Mouse (Mus musculus) midbrain, embryonic 10.5 days (tissue): ENCODE results near the gene Sergef. TPM values are rescaled to one million over a fixed set of nuclear protein-coding genes. Genes with fewer than 3 reads are reported as not detected.
"Not testable (repeated sequence)": the region's sequence is repeated elsewhere in the genome, so short reads cannot be mapped to it uniquely, and the experiment has no call there.

Source experiments
- DNase-seq: peaks from one replicate; pipeline ENCODE4 v3.0.0-alpha.2; 2017; ENCODE audit warnings: low spot score
- H3K27ac ChIP-seq: fragments of 300-500 bp; sonication (generic); replicated peaks from 2 replicates; pipeline ENCODE4 v1.5.1; 2016; ENCODE audit warnings: mild to moderate bottlenecking
- H3K27me3 ChIP-seq: fragments of 300-500 bp; sonication (generic); 2 replicates; pipeline ENCODE4 v1.6.1; 2016; ENCODE audit warnings: low read depth, mild to moderate bottlenecking; ENCODE audit not compliant: poor library complexity, severe bottlenecking
- H3K36me3 ChIP-seq: fragments of 300-500 bp; sonication (generic); 2 replicates; pipeline ENCODE4 v1.6.1; 2016; ENCODE audit warnings: mild to moderate bottlenecking, moderate library complexity
- H3K4me1 ChIP-seq: fragments of 300-500 bp; sonication (generic); 2 replicates; pipeline ENCODE4 v1.6.1; 2016
- H3K4me3 ChIP-seq: fragments of 300-500 bp; sonication (generic); 2 replicates; pipeline ENCODE4 v1.5.1; 2016; ENCODE audit warnings: mild to moderate bottlenecking, moderate library complexity
- H3K9me3 ChIP-seq: fragments of 300-500 bp; sonication (generic); replicated peaks from 2 replicates; pipeline ENCODE4 v1.6.1; 2016; ENCODE audit warnings: mild to moderate bottlenecking
- WGBS: fragments of 180-500 bp; shearing (Covaris S2); methylation state at CpG from one replicate; pipeline ENCODE4 v1.1.7; 2016; 5-methylcytosine and 5-hydroxymethylcytosine counted together
- polyA plus RNA-seq: library from polyadenylated mRNA; unstranded; fragments of >200 nt; fragmentation: Nextera tagmentation; extraction: Ambion mirVana; gene quantifications from 2 replicates; pipeline ENCODE4 v1.2.1, GENCODE M21; 2016

Gene Sergef
- polyA plus RNA-seq, result 17.6 and 19.6 TPM in 2 replicates

DNA sequence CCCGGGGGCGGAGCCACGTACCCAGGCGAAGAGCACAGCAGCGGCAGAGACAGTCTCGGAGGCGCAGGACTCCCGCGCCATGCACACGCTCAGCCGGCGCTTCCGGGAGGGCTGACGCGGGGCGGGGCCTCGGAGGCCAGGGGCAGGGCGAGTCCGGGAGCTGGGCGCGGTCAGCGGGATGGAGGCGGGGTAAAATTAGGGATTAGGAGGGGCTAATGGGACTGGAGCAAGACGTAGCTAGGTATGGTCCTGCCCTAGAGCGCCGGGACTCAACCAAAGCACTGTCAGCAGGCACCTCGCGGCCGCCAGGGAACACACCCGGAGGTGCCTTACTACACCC lies at the start of gene Sergef:
Sergef (minus strand) TSS at position 116 of the 340 bp plus-strand sequence.
- peak; percentile 91 for DNase-seq
- H3K36me3 ChIP-seq, result 0 out of 2 replicates have a peak, but pooled peaks cover 1% of the 10 kb centered on the region
- peak within 1 kb of the TSS; percentile 89 for H3K27ac ChIP-seq
- under 1% methylated on average over 30 of the region's 30 CpGs for WGBS
- H3K4me1 ChIP-seq, result peaks cover 25% of the 10 kb centered on the region
- H3K4me3 ChIP-seq, result peak within 1 kb of the TSS; percentile 82
- H3K27me3 ChIP-seq, result peaks cover 22% of the 10 kb centered on the region
- no peaks in the 10 kb centered on the region for H3K9me3 ChIP-seq

DNA sequence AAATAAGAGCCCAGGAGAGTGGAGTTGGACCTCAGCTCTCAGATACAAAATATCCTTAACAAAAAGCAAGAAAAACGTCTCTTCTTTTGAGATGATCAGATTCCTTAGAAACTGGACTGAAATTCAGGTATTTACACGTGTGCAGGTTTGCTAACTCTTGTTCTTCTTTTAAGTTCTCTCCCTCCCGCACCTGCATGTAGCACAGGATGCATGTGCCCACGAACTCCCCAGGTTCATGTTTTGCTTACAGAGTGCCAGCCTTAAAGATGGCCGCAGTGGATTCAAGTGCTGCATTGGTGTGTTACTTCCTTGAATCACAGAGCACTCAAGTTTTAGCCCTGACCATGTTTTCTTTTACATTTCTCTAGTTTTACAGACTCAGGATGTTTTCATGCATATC lies 47.2 kb upstream of the Sergef start:
- 88% methylated on average over 5 of the region's 5 CpGs for WGBS

DNA sequence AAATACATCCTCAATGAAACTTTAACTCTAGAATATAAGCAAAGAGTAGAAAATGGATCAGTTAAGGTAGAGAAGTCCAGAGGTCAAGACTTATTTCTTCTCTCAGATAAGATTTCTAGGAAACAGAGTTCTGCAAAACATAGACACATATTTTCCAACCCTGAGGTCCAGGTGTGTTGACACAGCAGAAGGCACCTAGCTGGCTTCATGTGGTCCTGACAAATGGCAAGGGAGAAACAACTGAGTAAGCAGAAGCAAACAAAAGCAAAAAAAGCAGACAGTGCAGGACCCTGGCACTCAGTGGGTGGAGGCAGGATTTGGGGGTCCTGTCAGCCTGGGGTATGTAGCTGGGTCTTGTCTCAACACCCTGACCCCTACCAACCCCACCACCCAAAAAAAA lies 41.1 kb upstream of the Sergef start:
- no peak for DNase-seq

More for the DNA sequence above, 47.2 kb upstream of the Sergef start:
- no peak overlapping the region for H3K4me3 ChIP-seq
- H3K36me3 ChIP-seq, result peaks cover 47% of the 10 kb centered on the region
- H3K27me3 ChIP-seq, result no peaks in the 10 kb centered on the region
- no peaks in the 10 kb centered on the region for H3K4me1 ChIP-seq
- no peak for DNase-seq
- no peaks in the 10 kb centered on the region for H3K9me3 ChIP-seq
- no peak overlapping the region for H3K27ac ChIP-seq

DNA sequence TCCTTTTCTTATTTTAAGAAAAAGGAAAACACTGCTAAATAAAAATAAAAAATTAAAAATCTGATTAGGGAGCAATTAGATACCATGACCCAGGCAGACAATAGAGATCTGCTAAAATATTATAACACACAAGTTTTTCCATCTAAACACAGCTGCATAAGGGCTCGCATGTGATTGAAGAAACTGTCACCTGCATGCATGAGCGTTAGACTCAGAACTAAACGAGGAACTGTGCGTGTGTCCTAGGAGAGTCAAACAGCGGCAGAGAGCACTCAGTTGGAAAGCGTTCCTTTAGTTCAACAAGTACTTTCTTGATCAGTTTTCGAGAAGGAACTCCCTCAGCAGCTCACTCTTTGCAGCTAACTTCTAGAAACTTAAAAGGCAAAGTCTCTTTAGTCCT lies 39.4 kb upstream of the Sergef start:
- H3K36me3 ChIP-seq, H3K4me3 ChIP-seq, H3K4me1 ChIP-seq, H3K27ac ChIP-seq, DNase-seq, H3K9me3 ChIP-seq, H3K27me3 ChIP-seq: not testable (repeated sequence)
- WGBS, result 90% methylated on average over 7 of the region's 7 CpGs

More for the DNA sequence above, 41.1 kb upstream of the Sergef start:
- no peaks in the 10 kb centered on the region for H3K27me3 ChIP-seq
- no peak overlapping the region for H3K4me3 ChIP-seq
- H3K4me1 ChIP-seq, result peaks cover 6% of the 10 kb centered on the region; the same call in 1 of the 2 replicates
- H3K36me3 ChIP-seq, result no peaks in the 10 kb centered on the region
- H3K9me3 ChIP-seq, result no peaks in the 10 kb centered on the region
- no peak overlapping the region for H3K27ac ChIP-seq

DNA sequence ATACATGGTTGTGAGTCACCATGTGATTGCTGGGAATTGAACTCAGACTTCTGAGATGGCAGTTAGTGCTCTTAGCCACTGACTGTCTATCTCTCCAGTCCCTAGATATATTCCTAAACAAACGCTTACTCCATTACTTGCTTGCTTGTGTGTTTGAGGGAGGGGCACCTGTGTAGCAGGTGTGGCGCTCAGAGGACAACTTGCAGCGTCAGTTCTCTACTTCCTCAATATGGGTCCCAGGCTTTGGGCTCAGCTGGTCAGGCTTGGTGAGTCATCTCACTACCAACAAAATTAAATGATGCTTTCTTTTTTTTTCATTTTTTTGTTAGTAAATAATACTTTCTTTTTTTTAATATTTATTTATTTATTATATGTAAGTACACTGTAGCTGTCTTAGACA lies 38.8 kb upstream of the Sergef start:
- 88% methylated on average over 3 of the region's 3 CpGs for WGBS
- peaks cover 6% of the 10 kb centered on the region; the same call in 1 of the 2 replicates for H3K4me1 ChIP-seq
- DNase-seq, result no peak
- H3K36me3 ChIP-seq, result no peaks in the 10 kb centered on the region
- no peak overlapping the region for H3K27ac ChIP-seq
- H3K27me3 ChIP-seq, result no peaks in the 10 kb centered on the region
- no peak overlapping the region for H3K4me3 ChIP-seq
- no peaks in the 10 kb centered on the region for H3K9me3 ChIP-seq

DNA sequence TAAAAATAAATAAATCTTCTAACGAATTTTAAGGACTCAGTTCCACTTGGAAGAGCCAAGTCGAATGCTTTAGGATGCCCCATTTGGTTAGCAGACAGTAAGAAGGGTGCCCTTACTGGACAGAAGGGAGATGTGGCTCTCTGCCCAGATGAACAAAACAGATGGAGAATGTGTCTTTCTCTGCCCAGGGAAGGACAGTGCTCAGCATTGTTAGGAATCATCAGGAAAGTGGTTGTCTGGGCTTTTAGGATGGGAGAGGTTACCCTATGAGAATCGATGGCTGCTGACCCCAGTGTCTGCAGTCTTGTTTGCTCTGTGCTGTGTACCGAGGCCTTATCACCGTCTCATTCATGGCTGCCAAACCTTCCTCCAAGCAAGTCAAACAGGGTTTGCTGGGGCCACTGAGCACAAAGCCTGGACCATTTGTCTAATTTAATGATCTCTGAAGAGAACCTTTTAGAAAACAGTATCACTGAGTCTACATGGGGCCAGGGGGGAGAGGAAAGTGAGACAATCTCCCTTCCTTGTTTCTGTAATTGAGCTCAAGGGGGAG lies 37.3 kb upstream of the Sergef start:
- no peak for DNase-seq
- Histone ChIP-seq H3K27ac (no peak overlapping the region), H3K9me3 (no peaks in the 10 kb centered on the region), H3K36me3 (no peaks in the 10 kb centered on the region), H3K4me3 (no peak overlapping the region), H3K4me1 (peaks cover 6% of the 10 kb centered on the region; the same call in 1 of the 2 replicates), H3K27me3 (no peaks in the 10 kb centered on the region)
- WGBS, result 70% methylated on average over 5 of the region's 5 CpGs

DNA sequence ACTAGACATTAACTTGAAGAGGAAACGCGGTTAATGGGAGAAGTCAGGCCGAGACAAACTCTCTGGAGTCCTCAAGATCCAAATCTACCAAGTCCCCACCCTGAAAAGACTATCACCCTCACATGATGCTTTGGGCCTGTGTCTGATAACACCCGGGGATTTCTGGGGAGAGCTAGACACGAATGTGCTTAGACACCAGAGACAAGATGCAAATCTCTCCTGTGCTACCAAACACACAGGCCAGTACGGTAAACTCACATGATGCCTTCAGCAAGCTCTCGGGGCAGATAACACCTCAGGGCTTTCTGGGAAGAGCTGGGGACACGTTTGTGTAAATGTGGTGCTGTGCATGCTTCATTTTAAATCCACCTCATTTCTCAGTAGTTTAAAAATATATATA lies 36.3 kb upstream of the Sergef start:
- WGBS, result 88% methylated on average over 8 of the region's 8 CpGs
- Histone ChIP-seq H3K4me1 (peaks cover 6% of the 10 kb centered on the region; the same call in 1 of the 2 replicates), H3K36me3 (no peaks in the 10 kb centered on the region), H3K9me3 (no peaks in the 10 kb centered on the region), H3K27ac (no peak overlapping the region), H3K27me3 (no peaks in the 10 kb centered on the region), H3K4me3 (no peak overlapping the region)
- DNase-seq, result no peak

DNA sequence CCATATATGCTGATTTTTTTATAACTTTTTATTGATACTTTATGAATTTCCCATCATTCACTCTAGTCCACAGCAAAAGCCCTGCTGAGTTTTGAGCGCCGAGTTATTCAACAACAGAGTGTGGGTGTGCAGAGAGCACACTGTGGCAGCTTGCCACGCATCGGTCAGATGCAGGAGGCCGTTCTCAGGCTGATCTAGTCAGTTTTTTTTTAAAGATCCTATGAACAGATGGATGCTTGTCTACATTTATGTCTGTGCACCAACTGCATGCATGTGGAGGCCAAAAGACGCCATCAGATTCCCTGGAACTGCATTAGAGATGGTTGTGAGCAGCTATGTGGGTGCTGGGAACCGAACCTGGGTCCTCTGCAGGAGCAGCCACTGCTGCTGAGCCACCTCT lies 35.5 kb upstream of the Sergef start:
- H3K4me3 ChIP-seq, result no peak overlapping the region
- no peak overlapping the region for H3K27ac ChIP-seq
- H3K4me1 ChIP-seq, result peaks cover 6% of the 10 kb centered on the region; the same call in 1 of the 2 replicates
- no peaks in the 10 kb centered on the region for H3K9me3 ChIP-seq
- 90% methylated on average over 7 of the region's 7 CpGs for WGBS
- no peaks in the 10 kb centered on the region for H3K36me3 ChIP-seq
- DNase-seq, result no peak
- H3K27me3 ChIP-seq, result no peaks in the 10 kb centered on the region

DNA sequence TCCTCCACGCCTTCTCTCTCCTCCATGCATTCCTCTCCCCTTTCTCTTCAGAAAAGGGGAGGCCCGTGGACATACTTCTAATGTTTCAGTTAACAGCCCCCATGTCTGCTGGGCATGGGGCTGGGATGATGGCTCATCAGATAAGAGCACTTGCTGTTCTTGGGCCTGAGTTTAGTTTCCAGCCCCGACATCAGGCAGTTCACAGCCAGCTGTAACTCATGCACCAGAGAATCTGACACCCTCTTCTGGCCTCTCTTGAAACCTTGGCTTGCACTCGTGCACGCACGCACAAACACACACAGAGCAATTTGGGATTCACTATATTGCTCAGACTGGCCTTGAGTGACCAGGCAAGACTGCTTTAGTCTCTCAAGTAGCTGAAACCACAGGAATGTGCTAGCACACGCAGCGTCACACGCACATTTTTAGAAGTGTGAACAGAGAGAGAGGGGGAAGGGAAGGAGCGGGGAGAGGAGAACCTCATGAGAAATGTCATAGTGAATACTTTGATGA lies 32.6 kb upstream of the Sergef start, which contains the start of gene Tph1:
Tph1 (minus strand) TSS at position 378 of the 513 bp plus-strand sequence.
- Histone ChIP-seq H3K4me3 (no peak within 1 kb of the TSS), H3K27me3 (peaks cover 20% of the 10 kb centered on the region), H3K27ac (no peak within 1 kb of the TSS), H3K9me3 (no peaks in the 10 kb centered on the region), H3K36me3 (no peaks in the 10 kb centered on the region), H3K4me1 (peaks cover 9% of the 10 kb centered on the region)
- 75% methylated on average over 10 of the region's 10 CpGs for WGBS
- DNase-seq, result no peak

DNA sequence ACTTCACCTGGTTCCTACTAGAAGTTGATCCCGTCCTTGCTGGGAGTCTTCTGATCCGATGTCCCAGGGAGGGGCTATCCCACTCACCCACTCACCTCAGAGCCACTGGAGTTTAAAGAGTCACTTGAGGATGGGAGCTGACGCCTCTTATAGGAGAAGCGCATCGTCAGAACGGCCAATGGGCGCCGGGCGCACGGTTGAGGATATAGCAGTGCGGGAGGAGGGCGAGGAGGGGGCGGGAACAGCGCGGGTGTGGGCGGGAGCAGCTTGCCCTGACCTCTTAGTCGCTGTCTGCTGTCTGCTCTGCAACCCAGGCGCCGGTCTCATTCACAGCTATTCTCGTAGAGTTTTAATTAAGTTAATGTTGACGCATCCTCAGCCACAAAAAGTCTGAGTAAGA lies 27.6 kb upstream of the Sergef start:
- peak; percentile 56 for DNase-seq
- H3K4me1 ChIP-seq, result peaks cover 23% of the 10 kb centered on the region
- 2% methylated on average over 21 of the region's 21 CpGs for WGBS
- peaks cover 63% of the 10 kb centered on the region for H3K27me3 ChIP-seq
- 0 out of 2 replicates have a peak overlapping the region, but pooled peaks have one; percentile 28 for H3K27ac ChIP-seq
- no peaks in the 10 kb centered on the region for H3K36me3 ChIP-seq
- H3K4me3 ChIP-seq, result peak overlapping the region; percentile 43
- H3K9me3 ChIP-seq, result no peaks in the 10 kb centered on the region

DNA sequence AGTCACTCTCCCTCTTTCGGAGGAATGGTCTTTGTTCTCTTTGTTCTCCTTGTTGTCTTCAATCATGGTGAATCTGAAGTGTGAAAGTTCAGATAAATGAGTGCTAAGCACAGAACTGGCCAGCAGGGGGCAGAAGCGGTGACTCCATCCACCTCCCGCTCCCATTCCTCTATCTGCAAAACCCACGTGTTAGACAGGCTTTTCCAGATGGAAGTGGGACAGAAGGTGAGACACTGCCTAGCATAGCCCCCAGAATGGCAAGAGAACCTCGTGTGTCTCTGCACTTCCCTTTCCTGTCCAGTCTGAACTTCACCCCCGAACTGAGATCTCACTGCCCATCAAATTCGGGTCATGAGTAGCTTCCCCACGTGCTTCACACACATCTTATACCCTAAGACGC lies 25.6 kb upstream of the Sergef start:
- Histone ChIP-seq H3K4me3 (no peak overlapping the region), H3K9me3 (no peaks in the 10 kb centered on the region), H3K36me3 (no peaks in the 10 kb centered on the region), H3K27ac (no peak overlapping the region), H3K4me1 (peaks cover 40% of the 10 kb centered on the region), H3K27me3 (peaks cover 63% of the 10 kb centered on the region)
- DNase-seq, result peak; percentile 59
- WGBS, result 42% methylated on average over 9 of the region's 9 CpGs

DNA sequence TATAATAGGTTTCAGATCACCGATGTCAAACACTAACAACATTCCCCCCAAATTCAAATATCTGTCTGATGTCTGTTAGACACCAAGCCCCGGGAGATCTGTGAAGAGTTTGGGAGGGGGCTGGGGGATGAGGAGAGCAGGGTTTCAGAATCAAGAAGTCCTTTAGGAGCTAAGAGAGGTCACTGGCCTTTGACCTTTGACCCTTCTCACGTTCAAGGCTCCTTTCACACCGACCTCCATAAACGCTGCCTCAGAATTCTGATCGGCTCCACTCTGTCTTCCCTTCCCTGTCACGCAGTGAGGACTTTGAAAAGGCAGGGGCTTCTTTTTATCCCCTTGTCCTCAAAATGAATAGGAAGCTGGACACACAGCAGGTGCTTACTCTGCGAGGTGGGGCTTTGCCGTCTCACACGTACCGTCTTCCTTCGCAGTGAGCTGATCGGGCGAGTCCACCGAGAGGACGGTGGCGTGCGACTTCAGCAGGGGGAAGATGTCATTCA lies 22.0 kb upstream of the Sergef start:
- H3K4me1 ChIP-seq, result peaks cover 29% of the 10 kb centered on the region
- H3K4me3 ChIP-seq, result peak overlapping the region; percentile 35
- H3K9me3 ChIP-seq, result no peaks in the 10 kb centered on the region
- 19% methylated on average over 18 of the region's 18 CpGs for WGBS
- H3K27me3 ChIP-seq, result peaks cover 47% of the 10 kb centered on the region
- DNase-seq, result peak; percentile 72
- no peaks in the 10 kb centered on the region for H3K36me3 ChIP-seq
- peak overlapping the region; percentile 9; the same call in 1 of the 2 replicates for H3K27ac ChIP-seq

DNA sequence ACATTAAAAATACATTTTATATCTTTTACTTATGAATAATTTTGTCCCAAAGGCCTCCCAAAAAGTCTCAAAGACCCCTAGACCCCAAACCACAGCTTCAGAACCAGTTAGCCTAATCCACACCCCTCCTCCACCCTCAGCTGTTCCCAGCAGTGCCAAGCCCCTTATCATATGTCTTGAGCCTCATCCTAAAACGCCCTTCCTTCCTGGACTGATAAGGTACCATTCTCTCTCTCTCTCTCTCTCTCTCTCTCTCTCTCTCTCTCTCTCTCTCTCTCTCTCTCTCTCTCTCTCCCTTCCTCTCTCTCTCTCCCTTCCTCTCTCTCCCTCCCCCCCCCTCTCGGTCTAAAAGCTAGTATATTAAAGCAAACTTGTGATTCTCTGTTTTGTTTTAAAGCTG lies 12.7 kb upstream of the Sergef start:
- Histone ChIP-seq H3K4me1 (no peaks in the 10 kb centered on the region), H3K27me3 (no peaks in the 10 kb centered on the region), H3K9me3 (no peaks in the 10 kb centered on the region), H3K36me3 (no peaks in the 10 kb centered on the region), H3K27ac (no peak overlapping the region), H3K4me3 (no peak overlapping the region)
- no peak for DNase-seq
- WGBS, result 74% methylated on average over 2 of the region's 2 CpGs
